Mouse (Mus musculus) heart, embryonic 15.5 days (tissue): ENCODE data around the gene Slc5a10. TPM values are rescaled to one million over a fixed set of nuclear protein-coding genes. Genes with fewer than 3 reads are reported as not detected.
"Not testable (repeated sequence)": the region's sequence is repeated elsewhere in the genome, so short reads cannot be mapped to it uniquely, and the experiment has no call there.

Experiments used
- ATAC-seq: fragments of 200-750 bp; cut with Nextera tagmentation; replicated peaks from 2 replicates; pipeline ENCODE4 v1.8.0; 2017; ENCODE audit warnings: low read depth, moderate TSS enrichment; ENCODE audit not compliant: insufficient number of reproducible peaks, insufficient read depth, low FRiP score
- H3K27ac ChIP-seq: fragments of 300-500 bp; sonication (generic); 2 replicates; pipeline ENCODE4 v1.5.1; 2015; ENCODE audit warnings: mild to moderate bottlenecking, inconsistent platforms
- H3K27me3 ChIP-seq: fragments of 300-500 bp; sonication (generic); 2 replicates; pipeline ENCODE4 v1.6.1; 2015; ENCODE audit warnings: inconsistent platforms
- H3K36me3 ChIP-seq: fragments of 300-500 bp; sonication (generic); 2 replicates; pipeline ENCODE4 v1.6.1; 2015; ENCODE audit warnings: mild to moderate bottlenecking, inconsistent platforms
- H3K4me1 ChIP-seq: fragments of 300-500 bp; sonication (generic); replicated peaks from 2 replicates; pipeline ENCODE4 v1.6.1; 2015; ENCODE audit warnings: inconsistent platforms
- H3K4me2 ChIP-seq: fragments of 300-500 bp; sonication (generic); 2 replicates; pipeline ENCODE4 v1.6.1; 2015; ENCODE audit warnings: inconsistent platforms, mild to moderate bottlenecking, moderate library complexity
- H3K4me3 ChIP-seq: fragments of 300-500 bp; sonication (generic); 2 replicates; pipeline ENCODE4 v1.5.1; 2015; ENCODE audit warnings: mild to moderate bottlenecking, inconsistent platforms
- H3K9ac ChIP-seq: fragments of 300-500 bp; sonication (generic); 2 replicates; pipeline ENCODE4 v1.6.1; 2015; ENCODE audit warnings: mild to moderate bottlenecking, inconsistent platforms
- H3K9me3 ChIP-seq: fragments of 300-500 bp; sonication (generic); replicated peaks from 2 replicates; pipeline ENCODE4 v1.6.1; 2016; ENCODE audit warnings: inconsistent platforms
- WGBS: fragments of 180-500 bp; shearing (Covaris S2); methylation state at CpG from one replicate; pipeline ENCODE4 v1.1.7; 2015; ENCODE audit warnings: mixed read lengths; 5-methylcytosine and 5-hydroxymethylcytosine counted together
- polyA plus RNA-seq: library from polyadenylated mRNA; unstranded; fragments of >200 nt; fragmentation: Nextera tagmentation; extraction: Ambion mirVana; gene quantifications from 2 replicates; pipeline ENCODE4 v1.2.1, GENCODE M21; 2015

Gene Slc5a10
- polyA plus RNA-seq, 1 experiment from 2014 or later = not detected

- H3K27ac ChIP-seq, H3K4me2 ChIP-seq, H3K36me3 ChIP-seq, H3K4me1 ChIP-seq, H3K27me3 ChIP-seq, H3K4me3 ChIP-seq, H3K9me3 ChIP-seq, ATAC-seq, H3K9ac ChIP-seq: not testable (repeated sequence)
- 89% methylated on average over 3 of the region's 4 CpGs for WGBS
Measured at GRCm38 (mm10) chr11:61636309-61636708, 84.3 kb downstream of the Slc5a10 start.

- WGBS = 55% methylated on average over 3 of the region's 3 CpGs
- H3K27ac ChIP-seq = no peak overlapping the region
- H3K4me2 ChIP-seq = no peak overlapping the region
Measured at GRCm38 (mm10) chr11:61629621-61630020, 91.0 kb downstream of the Slc5a10 start.

DNA sequence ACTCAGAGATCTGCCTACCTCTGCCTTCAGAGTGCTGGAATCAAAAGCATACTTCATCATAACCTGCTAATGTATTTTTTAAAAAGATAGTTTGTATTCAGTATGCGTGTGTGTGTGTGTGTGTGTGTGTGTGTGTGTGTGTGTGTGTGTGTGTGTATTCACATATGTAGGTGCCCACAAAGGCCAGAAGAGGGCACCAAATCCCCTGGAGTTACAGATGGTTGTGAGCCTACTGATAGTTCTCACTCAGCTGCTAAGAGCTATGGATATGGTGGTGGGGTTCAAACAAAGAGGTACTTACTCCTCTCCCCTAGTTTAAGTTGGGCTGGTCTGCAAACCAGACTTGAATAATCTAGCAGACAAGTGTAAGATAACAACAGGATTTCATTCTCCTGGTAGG is 94.1 kb downstream of the Slc5a10 start:
- no peaks in the 10 kb centered on the region for H3K9me3 ChIP-seq
- no peaks in the 10 kb centered on the region for H3K36me3 ChIP-seq
- H3K27ac ChIP-seq = no peak overlapping the region
- no peak for ATAC-seq
- no peaks in the 10 kb centered on the region for H3K4me1 ChIP-seq
- H3K4me2 ChIP-seq = no peak overlapping the region
- no peak overlapping the region for H3K4me3 ChIP-seq
- WGBS = 78% methylated on average over 1 of the region's 1 CpGs
- H3K27me3 ChIP-seq = no peaks in the 10 kb centered on the region
- no peak overlapping the region for H3K9ac ChIP-seq

More at GRCm38 (mm10) chr11:61629621-61630020, 91.0 kb downstream of the Slc5a10 start:
- H3K36me3 ChIP-seq = no peaks in the 10 kb centered on the region
- no peak for ATAC-seq
- no peaks in the 10 kb centered on the region for H3K9me3 ChIP-seq
- no peak overlapping the region for H3K4me3 ChIP-seq
- no peaks in the 10 kb centered on the region for H3K27me3 ChIP-seq
- H3K4me1 ChIP-seq = no peaks in the 10 kb centered on the region
- H3K9ac ChIP-seq = no peak overlapping the region

- Histone ChIP-seq H3K4me2 (no peak overlapping the region), H3K9ac (no peak overlapping the region), H3K4me3 (no peak overlapping the region), H3K36me3 (no peaks in the 10 kb centered on the region), H3K27me3 (no peaks in the 10 kb centered on the region), H3K9me3 (no peaks in the 10 kb centered on the region), H3K27ac (no peak overlapping the region), H3K4me1 (0 out of 2 replicates have a peak, but pooled peaks cover 4% of the 10 kb centered on the region)
- no peak for ATAC-seq
- WGBS = 73% methylated on average over 7 of the region's 7 CpGs
Measured at GRCm38 (mm10) chr11:61625136-61625535, 95.5 kb downstream of the Slc5a10 start.

Other genes with a start within 250 kb of the Slc5a10 start
- gene Mfap4, start 235.4 kb downstream of the Slc5a10 start, polyA plus RNA-seq = 160 and 252 TPM in 2 replicates
- gene Mapk7, start 226.4 kb downstream of the Slc5a10 start, polyA plus RNA-seq = 23.0 and 33.4 TPM in 2 replicates
- 11.1 and 15.8 TPM in 2 replicates for gene B9d1, start 215.7 kb downstream of the Slc5a10 start, polyA plus RNA-seq
- gene Epn2, start 141.1 kb downstream of the Slc5a10 start, polyA plus RNA-seq = 20.2 and 20.5 TPM in 2 replicates
- gene Grap, start 67.6 kb downstream of the Slc5a10 start, polyA plus RNA-seq = 9.3 and 13.5 TPM in 2 replicates
- 0.68 and 1.4 TPM in 2 replicates for gene Fam83g, start 36.7 kb downstream of the Slc5a10 start, polyA plus RNA-seq
- 14.2 and 15.8 TPM in 2 replicates for gene Prpsap2, start 41.3 kb upstream of the Slc5a10 start, polyA plus RNA-seq
- gene Ulk2, start 134.2 kb upstream of the Slc5a10 start, polyA plus RNA-seq = 10.4 and 13.0 TPM in 2 replicates
- gene Akap10, start 209.4 kb upstream of the Slc5a10 start, polyA plus RNA-seq = 12.6 and 13.7 TPM in 2 replicates
- 11.1 and 12.9 TPM in 2 replicates for gene Specc1, start 235.9 kb upstream of the Slc5a10 start, polyA plus RNA-seq